Mouse (Mus musculus): Measurements from ENCODE around the gene Musk.

DNA sequence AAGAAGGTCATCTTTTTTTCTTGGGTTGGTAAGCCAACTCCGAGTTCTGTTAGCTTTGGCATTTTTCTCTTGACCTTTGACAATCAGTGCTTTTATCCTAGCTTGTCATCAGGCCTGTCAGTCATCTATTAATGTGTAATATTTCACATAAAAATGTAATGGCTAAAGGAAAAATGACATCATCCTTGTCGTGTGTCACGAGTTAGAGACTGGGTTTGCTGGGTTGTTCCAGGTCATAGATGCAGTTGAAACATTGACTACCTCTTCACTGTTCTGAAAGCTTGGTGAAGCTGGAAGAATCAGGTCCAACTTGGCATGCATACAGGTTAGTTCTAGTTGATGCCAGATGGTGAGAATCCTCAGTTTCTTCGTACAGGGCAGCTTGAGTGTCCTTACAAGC, 34.5 kb downstream of the Musk start:
- TF ChIP-seq CTCF (IDR thresholded peaks at IDR 0.05; ENCODE audit: low read depth) (no peak), EP300 (IDR thresholded peaks at IDR 0.05; ENCODE audit: low read depth) (no peak)
